Mouse (Mus musculus): ENCODE results near the gene Gm10295.

- no peak for TF ChIP-seq CTCF (IDR thresholded peaks at IDR 0.05; ENCODE audit: insufficient read depth, low read depth, low read length)
- no peak for TF ChIP-seq POLR2A (IDR thresholded peaks at IDR 0.05; ENCODE audit: insufficient read depth, low read depth, low read length)
Measured at GRCm38 (mm10) chr7:71401032-71401431, 49.7 kb upstream of the Gm10295 start.
